Mouse (Mus musculus): ENCODE results near the gene Cd276. TPM values are rescaled to one million over a fixed set of nuclear protein-coding genes. Genes with fewer than 3 reads are reported as not detected.

Gene Cd276
- polyA plus RNA-seq, 1 experiment = 64.1 TPM

GRCm38 (mm10) chr9:58490391-58490790 is 64.8 kb downstream of the Cd276 start:
- Histone ChIP-seq H3K4me1 (ENCODE audit: control insufficient read depth, insufficient read depth, low read length) (no peaks in the 10 kb centered on the region), H3K27ac (ENCODE audit: insufficient read depth, low read length) (no peak overlapping the region), H3K4me3 (ENCODE audit: insufficient read depth, low read length) (0 out of 2 replicates have a peak overlapping the region, but pooled peaks have one; percentile 96)
- no peak for TF ChIP-seq CTCF (IDR thresholded peaks at IDR 0.05; ENCODE audit: borderline replicate concordance, insufficient read depth, low read length)
- no peak for TF ChIP-seq POLR2A (IDR thresholded peaks at IDR 0.05; ENCODE audit: low read depth, low read length)

- TF ChIP-seq CTCF (IDR thresholded peaks at IDR 0.05; ENCODE audit: borderline replicate concordance, insufficient read depth, low read length) (no peak), POLR2A (IDR thresholded peaks at IDR 0.05; ENCODE audit: low read depth, low read length) (no peak)
- H3K4me1 ChIP-seq (ENCODE audit: control insufficient read depth, insufficient read depth, low read length) = no peaks in the 10 kb centered on the region
- H3K27ac ChIP-seq (ENCODE audit: insufficient read depth, low read length) = no peak overlapping the region
- peak overlapping the region; percentile 96 for H3K4me3 ChIP-seq (ENCODE audit: insufficient read depth, low read length)
Observed at GRCm38 (mm10) chr9:58489865-58490165, 65.4 kb downstream of the Cd276 start.

GRCm38 (mm10) chr9:58489133-58489864 is 65.9 kb downstream of the Cd276 start:
- Histone ChIP-seq H3K4me1 (ENCODE audit: control insufficient read depth, insufficient read depth, low read length) (no peaks in the 10 kb centered on the region), H3K4me3 (ENCODE audit: insufficient read depth, low read length) (peak overlapping the region; percentile 96), H3K27ac (ENCODE audit: insufficient read depth, low read length) (no peak overlapping the region)
- TF ChIP-seq POLR2A (IDR thresholded peaks at IDR 0.05; ENCODE audit: low read depth, low read length) (no peak), CTCF (IDR thresholded peaks at IDR 0.05; ENCODE audit: borderline replicate concordance, insufficient read depth, low read length) (no peak)

- Histone ChIP-seq H3K4me3 (ENCODE audit: insufficient read depth, low read length) (peak within 1 kb of the TSS; percentile 96), H3K4me1 (ENCODE audit: control insufficient read depth, insufficient read depth, low read length) (no peaks in the 10 kb centered on the region), H3K27ac (ENCODE audit: insufficient read depth, low read length) (peak within 1 kb of the TSS; percentile 69)
- TF ChIP-seq CTCF (IDR thresholded peaks at IDR 0.05; ENCODE audit: borderline replicate concordance, insufficient read depth, low read length) (no peak), POLR2A (IDR thresholded peaks at IDR 0.05; ENCODE audit: low read depth, low read length) (peak; percentile 26; the same call in 1 of the 2 replicates)
Observed at GRCm38 (mm10) chr9:58487851-58488801, 67.1 kb downstream of the Cd276 start, which contains the start of gene Insyn1. Gene Insyn1 (plus strand): TSS chr9:58488603.

GRCm38 (mm10) chr9:58487076-58487475 is 68.2 kb downstream of the Cd276 start:
- no peak overlapping the region for H3K27ac ChIP-seq (ENCODE audit: insufficient read depth, low read length)
- no peaks in the 10 kb centered on the region for H3K4me1 ChIP-seq (ENCODE audit: control insufficient read depth, insufficient read depth, low read length)
- no peak overlapping the region for H3K4me3 ChIP-seq (ENCODE audit: insufficient read depth, low read length)
- TF ChIP-seq CTCF (IDR thresholded peaks at IDR 0.05; ENCODE audit: borderline replicate concordance, insufficient read depth, low read length) (no peak), POLR2A (IDR thresholded peaks at IDR 0.05; ENCODE audit: low read depth, low read length) (no peak)

Other genes starting within 250 kb of the Cd276 start
- 158 and 210 TPM in 2 replicates for gene Loxl1, start 242.3 kb downstream of the Cd276 start, polyA plus RNA-seq (2011; ENCODE audit: insufficient read length, low read depth, missing spikeins)
- gene Tbc1d21, start 185.0 kb downstream of the Cd276 start, polyA plus RNA-seq (2011; ENCODE audit: insufficient read length, low read depth, missing spikeins) = not detected in 2 replicates
- 27.1 and 27.5 TPM in 2 replicates for gene Insyn1, start 66.8 kb downstream of the Cd276 start, polyA plus RNA-seq (2011; ENCODE audit: insufficient read length, low read depth, missing spikeins)
- gene Nptn, start 26.8 kb upstream of the Cd276 start, polyA plus RNA-seq (2011; ENCODE audit: insufficient read length, low read depth, missing spikeins) = 514 and 525 TPM in 2 replicates
- gene Rec114, start 188.5 kb upstream of the Cd276 start, polyA plus RNA-seq (2011; ENCODE audit: insufficient read length, low read depth, missing spikeins) = not detected in 2 replicates

Measured in embryonic fibroblast, embryonic 13.5 days (primary cell).